Mouse (Mus musculus): ENCODE data around the gene Med25.

DNA sequence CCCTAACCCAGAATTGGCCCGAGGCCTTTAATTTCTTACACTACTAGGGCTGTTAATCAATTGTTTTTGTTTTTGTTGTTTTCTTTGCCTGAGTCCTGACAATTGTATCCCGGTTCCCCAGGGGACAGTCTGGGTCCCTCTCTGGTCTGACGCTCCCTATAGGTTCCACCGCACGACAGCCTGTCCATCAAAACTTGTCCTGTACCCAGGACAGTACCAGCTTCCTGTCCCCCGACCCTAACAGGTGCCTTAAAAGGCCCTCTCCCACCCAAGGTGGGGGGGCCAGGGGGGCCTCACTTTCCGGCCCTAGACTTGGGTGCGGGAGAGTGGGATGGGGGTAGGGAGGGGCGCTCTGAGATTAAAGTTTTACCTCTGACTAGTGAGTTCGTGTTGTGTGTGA is 37.5 kb downstream of the Med25 start:
- no peak for TF ChIP-seq POLR2A (IDR thresholded peaks at IDR 0.05; ENCODE audit: borderline replicate concordance, insufficient read depth, low read length)
- TF ChIP-seq CTCF (IDR thresholded peaks at IDR 0.05; ENCODE audit: borderline replicate concordance, insufficient read depth, low read depth, low read length), result no peak

All from cerebellum, adult 2 months (tissue).